Mouse (Mus musculus): ENCODE measurements at regions not wholly inside any gene's neighbourhood (a gene's known extent, or its start where the extent isn't known, plus 50 kb on each side); places are given as distances from the start of the nearest gene placed in this dataset.

- DNase-seq: no peak
Measured at GRCm38 (mm10) chr15:33759496-33759895, 598.2 kb downstream of the 9430069I07Rik start.

GRCm38 (mm10) chr15:33758771-33759170 lies 598.9 kb downstream of the 9430069I07Rik start:
- DNase-seq: no peak

Measured in cerebellum, postnatal 10 days (tissue).